Mouse (Mus musculus) hematopoietic stem cell, adult 5-6 weeks (primary cell): ENCODE results near the gene Ermn. TPM values are rescaled to one million over a fixed set of nuclear protein-coding genes. Genes with fewer than 3 reads are reported as not detected.
A peak's percentile ranks its signal among the peaks of the same experiment; 100 is the strongest.

ENCODE experiments used
- ATAC-seq, 2 experiments: fragments of 125-278 bp in 1 of 2; replicated peaks in 1 of 2; 2 replicates each; pipeline ENCODE4 v1.8.0; 2016 to 2017; ENCODE audit warnings: inconsistent platforms in 2 of 2, mild to moderate bottlenecking in 2 of 2, moderate number of reproducible peaks in 2 of 2, low read depth in 1 of 2, moderate TSS enrichment in 1 of 2; ENCODE audit not compliant: low FRiP score in 2 of 2, poor library complexity in 2 of 2, severe bottlenecking in 2 of 2, insufficient read depth in 1 of 2, low TSS enrichment in 1 of 2
- total RNA-seq: library from RNA; stranded (forward); fragments of 172-1452, 232-1000 nt; gene quantifications from 2 replicates; pipeline ENCODE4 v1.2.3, GENCODE M21; 2017

Ermn gene
- total RNA-seq, result not detected in 2 replicates

- ATAC-seq, result no peak
Measured at GRCm38 (mm10) chr2:58052821-58053581, at the start of gene Ermn. TSS of gene Ermn (minus strand) at chr2:58052864.

GRCm38 (mm10) chr2:58094818-58095217 is 42.2 kb upstream of the Ermn start:
- no peak for ATAC-seq

- ATAC-seq, result no peak
Measured at GRCm38 (mm10) chr2:58086420-58086819, 33.8 kb upstream of the Ermn start.

GRCm38 (mm10) chr2:58079849-58080248 is 27.2 kb upstream of the Ermn start:
- ATAC-seq, result no peak

- ATAC-seq, result peak; percentile 87 to 96
Measured at GRCm38 (mm10) chr2:58055383-58055782, 2.7 kb upstream of the Ermn start.

- peak; percentile 69 to 72 for ATAC-seq
Measured at GRCm38 (mm10) chr2:58041867-58042266, 10.8 kb downstream of the Ermn start.

GRCm38 (mm10) chr2:58036926-58037325 is 15.7 kb downstream of the Ermn start:
- ATAC-seq, result no peak

- ATAC-seq, result peak; percentile 95 to 96
Measured at GRCm38 (mm10) chr2:58035635-58036034, 17.0 kb downstream of the Ermn start.

GRCm38 (mm10) chr2:58031431-58031830 is 21.2 kb downstream of the Ermn start:
- no peak for ATAC-seq

- ATAC-seq, result peak; percentile 73 to 83
Measured at GRCm38 (mm10) chr2:58029404-58029803, 23.3 kb downstream of the Ermn start.

GRCm38 (mm10) chr2:58026740-58027139 is 25.9 kb downstream of the Ermn start:
- no peak for ATAC-seq

GRCm38 (mm10) chr2:58023556-58023955 is 29.1 kb downstream of the Ermn start:
- no peak for ATAC-seq

- no peak for ATAC-seq
Measured at GRCm38 (mm10) chr2:58007081-58007480, 45.6 kb downstream of the Ermn start.

- ATAC-seq, result no peak
Measured at GRCm38 (mm10) chr2:58001497-58001896, 51.2 kb downstream of the Ermn start.

GRCm38 (mm10) chr2:57997752-57998430 is 54.8 kb downstream of the Ermn start, which contains the start of gene Galnt5:
TSS of gene Galnt5 (plus strand) at chr2:57997884.
- peak; percentile 64 to 65 for ATAC-seq
